Mouse (Mus musculus) forebrain, embryonic 15.5 days (tissue): ENCODE results near the gene Bcl11a. TPM values are rescaled to one million over a fixed set of nuclear protein-coding genes. Genes with fewer than 3 reads are reported as not detected.

ENCODE experiments used
- ATAC-seq: fragments of 200-750 bp; cut with Nextera tagmentation; replicated peaks from 2 replicates; pipeline ENCODE4 v1.8.0; 2017; ENCODE audit warnings: mild to moderate bottlenecking, moderate TSS enrichment, moderate library complexity
- H3K27ac ChIP-seq: fragments of 300-500 bp; sonication (generic); replicated peaks from 2 replicates; pipeline ENCODE4 v1.5.1; 2015; ENCODE audit warnings: mild to moderate bottlenecking, inconsistent platforms
- H3K27me3 ChIP-seq: fragments of 300-500 bp; sonication (generic); 2 replicates; pipeline ENCODE4 v1.6.1; 2015; ENCODE audit warnings: inconsistent platforms
- H3K36me3 ChIP-seq: fragments of 300-500 bp; sonication (generic); 2 replicates; pipeline ENCODE4 v1.6.1; 2015; ENCODE audit warnings: mild to moderate bottlenecking, inconsistent platforms
- H3K4me1 ChIP-seq: fragments of 300-500 bp; sonication (generic); 2 replicates; pipeline ENCODE4 v1.6.1; 2015; ENCODE audit warnings: inconsistent platforms
- H3K4me2 ChIP-seq: fragments of 300-500 bp; sonication (generic); replicated peaks from 2 replicates; pipeline ENCODE4 v1.6.1; 2015; ENCODE audit warnings: mild to moderate bottlenecking, inconsistent platforms
- H3K4me3 ChIP-seq: fragments of 300-500 bp; sonication (generic); 2 replicates; pipeline ENCODE4 v1.5.1; 2015; ENCODE audit warnings: mild to moderate bottlenecking, inconsistent platforms
- H3K9ac ChIP-seq: fragments of 300-500 bp; sonication (generic); replicated peaks from 2 replicates; pipeline ENCODE4 v1.6.1; 2015; ENCODE audit warnings: mild to moderate bottlenecking, inconsistent platforms
- H3K9me3 ChIP-seq: fragments of 300-500 bp; sonication (generic); 2 replicates; pipeline ENCODE4 v1.6.1; 2016; ENCODE audit warnings: inconsistent platforms
- WGBS: fragments of 180-500 bp; shearing (Covaris S2); methylation state at CpG from one replicate; pipeline ENCODE4 v1.1.7; 2015; ENCODE audit warnings: mixed read lengths; 5-methylcytosine and 5-hydroxymethylcytosine counted together
- polyA plus RNA-seq: library from polyadenylated mRNA; unstranded; fragments of >200 nt; fragmentation: Nextera tagmentation; extraction: Ambion mirVana; gene quantifications from 2 replicates; pipeline ENCODE4 v1.2.1, GENCODE M21; 2015

Bcl11a gene
- polyA plus RNA-seq, 1 experiment from 2014 or later = 204 TPM

GRCm38 (mm10) chr11:24138600-24139375 lies 60.9 kb downstream of the Bcl11a start:
- Histone ChIP-seq H3K36me3 (peaks cover 4% of the 10 kb centered on the region; the same call in 1 of the 2 replicates), H3K4me3 (no peak overlapping the region), H3K9ac (no peak overlapping the region), H3K4me2 (no peak overlapping the region), H3K4me1 (peaks cover 41% of the 10 kb centered on the region), H3K27ac (no peak overlapping the region), H3K27me3 (no peaks in the 10 kb centered on the region), H3K9me3 (no peaks in the 10 kb centered on the region)
- no peak for ATAC-seq
- 92% methylated on average over 9 of the region's 9 CpGs for WGBS

GRCm38 (mm10) chr11:24139432-24139831 lies 61.6 kb downstream of the Bcl11a start:
- Histone ChIP-seq H3K4me1 (peaks cover 45% of the 10 kb centered on the region), H3K27ac (no peak overlapping the region), H3K4me2 (no peak overlapping the region), H3K9me3 (no peaks in the 10 kb centered on the region), H3K27me3 (no peaks in the 10 kb centered on the region), H3K9ac (no peak overlapping the region), H3K36me3 (peaks cover 4% of the 10 kb centered on the region; the same call in 1 of the 2 replicates), H3K4me3 (no peak overlapping the region)
- no peak for ATAC-seq
- 92% methylated on average over 6 of the region's 6 CpGs for WGBS

- Histone ChIP-seq H3K9me3 (no peaks in the 10 kb centered on the region), H3K27me3 (no peaks in the 10 kb centered on the region), H3K27ac (no peak overlapping the region), H3K36me3 (peaks cover 4% of the 10 kb centered on the region; the same call in 1 of the 2 replicates), H3K4me3 (no peak overlapping the region), H3K4me2 (no peak overlapping the region), H3K4me1 (peaks cover 50% of the 10 kb centered on the region), H3K9ac (no peak overlapping the region)
- WGBS = 86% methylated on average over 2 of the region's 2 CpGs
- no peak for ATAC-seq
Observed at GRCm38 (mm10) chr11:24139952-24140351, 62.1 kb downstream of the Bcl11a start.

- WGBS = 89% methylated on average over 2 of the region's 2 CpGs
- Histone ChIP-seq H3K9ac (no peak overlapping the region), H3K9me3 (no peaks in the 10 kb centered on the region), H3K27me3 (no peaks in the 10 kb centered on the region), H3K36me3 (peaks cover 4% of the 10 kb centered on the region; the same call in 1 of the 2 replicates), H3K4me3 (no peak overlapping the region), H3K4me2 (no peak overlapping the region), H3K27ac (no peak overlapping the region), H3K4me1 (peaks cover 55% of the 10 kb centered on the region)
- no peak for ATAC-seq
Observed at GRCm38 (mm10) chr11:24140948-24141347, 63.1 kb downstream of the Bcl11a start.

- Histone ChIP-seq H3K4me3 (no peak overlapping the region), H3K36me3 (peaks cover 8% of the 10 kb centered on the region; the same call in 1 of the 2 replicates), H3K9me3 (no peaks in the 10 kb centered on the region), H3K4me2 (no peak overlapping the region), H3K9ac (no peak overlapping the region), H3K27me3 (no peaks in the 10 kb centered on the region), H3K4me1 (peaks cover 50% of the 10 kb centered on the region), H3K27ac (peak overlapping the region; percentile 31; the same call in 1 of the 2 replicates)
- 63% methylated on average over 10 of the region's 10 CpGs for WGBS
- ATAC-seq = no peak
Observed at GRCm38 (mm10) chr11:24141479-24142251, 63.8 kb downstream of the Bcl11a start.

GRCm38 (mm10) chr11:24142316-24142715 lies 64.5 kb downstream of the Bcl11a start:
- no peak for ATAC-seq
- no peak overlapping the region for H3K9ac ChIP-seq
- H3K27ac ChIP-seq = peak overlapping the region; percentile 31; the same call in 1 of the 2 replicates
- peaks cover 48% of the 10 kb centered on the region for H3K4me1 ChIP-seq
- H3K9me3 ChIP-seq = no peaks in the 10 kb centered on the region
- peaks cover 8% of the 10 kb centered on the region; the same call in 1 of the 2 replicates for H3K36me3 ChIP-seq
- H3K27me3 ChIP-seq = no peaks in the 10 kb centered on the region
- no peak overlapping the region for H3K4me2 ChIP-seq
- 59% methylated on average over 9 of the region's 9 CpGs for WGBS
- no peak overlapping the region for H3K4me3 ChIP-seq

GRCm38 (mm10) chr11:24144159-24144946 lies 66.5 kb downstream of the Bcl11a start:
- Histone ChIP-seq H3K4me1 (peaks cover 61% of the 10 kb centered on the region), H3K9me3 (no peaks in the 10 kb centered on the region), H3K27ac (peak overlapping the region; percentile 62), H3K36me3 (peaks cover 8% of the 10 kb centered on the region; the same call in 1 of the 2 replicates), H3K4me3 (no peak overlapping the region), H3K27me3 (no peaks in the 10 kb centered on the region), H3K9ac (no peak overlapping the region), H3K4me2 (no peak overlapping the region)
- ATAC-seq = peak; percentile 41
- WGBS = 77% methylated on average over 16 of the region's 16 CpGs

GRCm38 (mm10) chr11:24146034-24146433 lies 68.2 kb downstream of the Bcl11a start:
- Histone ChIP-seq H3K27me3 (no peaks in the 10 kb centered on the region), H3K36me3 (peaks cover 7% of the 10 kb centered on the region; the same call in 1 of the 2 replicates), H3K4me2 (no peak overlapping the region), H3K9ac (no peak overlapping the region), H3K4me3 (no peak overlapping the region), H3K4me1 (peaks cover 67% of the 10 kb centered on the region), H3K27ac (no peak overlapping the region), H3K9me3 (no peaks in the 10 kb centered on the region)
- 95% methylated on average over 4 of the region's 4 CpGs for WGBS
- ATAC-seq = no peak

- no peak overlapping the region for H3K4me3 ChIP-seq
- no peaks in the 10 kb centered on the region for H3K27me3 ChIP-seq
- WGBS = 94% methylated on average over 1 of the region's 1 CpGs
- H3K4me1 ChIP-seq = peaks cover 67% of the 10 kb centered on the region
- no peaks in the 10 kb centered on the region for H3K9me3 ChIP-seq
- H3K27ac ChIP-seq = no peak overlapping the region
- ATAC-seq = no peak
- no peak overlapping the region for H3K4me2 ChIP-seq
- peaks cover 7% of the 10 kb centered on the region; the same call in 1 of the 2 replicates for H3K36me3 ChIP-seq
- H3K9ac ChIP-seq = no peak overlapping the region
Observed at GRCm38 (mm10) chr11:24146437-24146836, 68.6 kb downstream of the Bcl11a start.

GRCm38 (mm10) chr11:24147698-24148097 lies 69.8 kb downstream of the Bcl11a start:
- H3K4me3 ChIP-seq = no peak overlapping the region
- H3K9ac ChIP-seq = no peak overlapping the region
- peaks cover 7% of the 10 kb centered on the region; the same call in 1 of the 2 replicates for H3K36me3 ChIP-seq
- 86% methylated on average over 6 of the region's 6 CpGs for WGBS
- peaks cover 64% of the 10 kb centered on the region for H3K4me1 ChIP-seq
- no peak for ATAC-seq
- H3K27me3 ChIP-seq = no peaks in the 10 kb centered on the region
- H3K27ac ChIP-seq = no peak overlapping the region
- H3K4me2 ChIP-seq = no peak overlapping the region
- H3K9me3 ChIP-seq = no peaks in the 10 kb centered on the region

- H3K4me3 ChIP-seq = no peak overlapping the region
- no peaks in the 10 kb centered on the region for H3K9me3 ChIP-seq
- H3K9ac ChIP-seq = no peak overlapping the region
- peaks cover 67% of the 10 kb centered on the region for H3K4me1 ChIP-seq
- 80% methylated on average over 3 of the region's 3 CpGs for WGBS
- no peak for ATAC-seq
- H3K27ac ChIP-seq = no peak overlapping the region
- H3K4me2 ChIP-seq = no peak overlapping the region
- H3K27me3 ChIP-seq = no peaks in the 10 kb centered on the region
- peaks cover 7% of the 10 kb centered on the region; the same call in 1 of the 2 replicates for H3K36me3 ChIP-seq
Observed at GRCm38 (mm10) chr11:24148545-24148944, 70.7 kb downstream of the Bcl11a start.
